Mouse (Mus musculus): Measurements from ENCODE around the gene Gprin1.
A peak's percentile ranks its signal among the peaks of the same experiment; 100 is the strongest.

Gprin1 gene

GRCm38 (mm10) chr13:54760164-54760795 is 10.6 kb upstream of the Gprin1 start:
- peak; percentile 81 to 93 for DNase-seq (ENCODE audit: low spot score in 2 of 2)

GRCm38 (mm10) chr13:54759496-54759895 is 9.8 kb upstream of the Gprin1 start:
- no peak for DNase-seq (ENCODE audit: low spot score in 2 of 2)

GRCm38 (mm10) chr13:54758756-54759470 is 9.2 kb upstream of the Gprin1 start:
- no peak for DNase-seq (ENCODE audit: low spot score in 2 of 2)

GRCm38 (mm10) chr13:54758045-54758755 is 8.5 kb upstream of the Gprin1 start:
- peak; percentile 90 to 94 for DNase-seq (ENCODE audit: low spot score in 2 of 2)

GRCm38 (mm10) chr13:54757093-54757830 is 7.6 kb upstream of the Gprin1 start:
- peak in 1 of 2 experiments; percentile 54 for DNase-seq (ENCODE audit: low spot score in 2 of 2)

- DNase-seq (ENCODE audit: low spot score in 2 of 2): no peak
Measured at GRCm38 (mm10) chr13:54756156-54756712, 6.6 kb upstream of the Gprin1 start.

- peak in 1 of 2 experiments; percentile 61 for DNase-seq (ENCODE audit: low spot score in 2 of 2)
Measured at GRCm38 (mm10) chr13:54755201-54755830, 5.6 kb upstream of the Gprin1 start.

- no peak for DNase-seq (ENCODE audit: low spot score in 2 of 2)
Measured at GRCm38 (mm10) chr13:54754169-54755080, 4.8 kb upstream of the Gprin1 start.

GRCm38 (mm10) chr13:54753733-54754132 is 4.1 kb upstream of the Gprin1 start:
- DNase-seq (ENCODE audit: low spot score in 2 of 2): no peak

GRCm38 (mm10) chr13:54752656-54753055 is 3.0 kb upstream of the Gprin1 start:
- DNase-seq (ENCODE audit: low spot score in 2 of 2): peak; percentile 86 to 91

GRCm38 (mm10) chr13:54750699-54751098 is 1.0 kb upstream of the Gprin1 start:
- DNase-seq (ENCODE audit: low spot score in 2 of 2): no peak

- DNase-seq (ENCODE audit: low spot score in 2 of 2): peak in 1 of 2 experiments; percentile 61
Measured at GRCm38 (mm10) chr13:54749061-54749863, 412 bp downstream of the Gprin1 start.

GRCm38 (mm10) chr13:54748721-54749060 is 983 bp downstream of the Gprin1 start:
- no peak for DNase-seq (ENCODE audit: low spot score in 2 of 2)

GRCm38 (mm10) chr13:54748190-54748589 is 1.5 kb downstream of the Gprin1 start:
- no peak for DNase-seq (ENCODE audit: low spot score in 2 of 2)

- no peak for DNase-seq (ENCODE audit: low spot score in 2 of 2)
Measured at GRCm38 (mm10) chr13:54746896-54747295, 2.8 kb downstream of the Gprin1 start.

- DNase-seq (ENCODE audit: low spot score in 2 of 2): no peak
Measured at GRCm38 (mm10) chr13:54746110-54746509, 3.6 kb downstream of the Gprin1 start.

GRCm38 (mm10) chr13:54738213-54738601 is 11.5 kb downstream of the Gprin1 start:
- DNase-seq (ENCODE audit: low spot score in 2 of 2): no peak

- DNase-seq (ENCODE audit: low spot score in 2 of 2): no peak
Measured at GRCm38 (mm10) chr13:54737488-54738212, 12.0 kb downstream of the Gprin1 start.

- no peak for DNase-seq (ENCODE audit: low spot score in 2 of 2)
Measured at GRCm38 (mm10) chr13:54736931-54737330, 12.7 kb downstream of the Gprin1 start.

Measured in frontal cortex, postnatal 36 days (tissue).